Mouse (Mus musculus): ENCODE results near the gene Ugt1a2. TPM values are rescaled to one million over a fixed set of nuclear protein-coding genes. Genes with fewer than 3 reads are reported as not detected.
A peak's percentile ranks its signal among the peaks of the same experiment; 100 is the strongest.

Gene Ugt1a2
- total RNA-seq, 2 experiments from 2014 or later = not detected

- ATAC-seq (replicated peaks; ENCODE audit: low FRiP score, low TSS enrichment, poor library complexity, severe bottlenecking) = peak; percentile 6
Observed at GRCm38 (mm10) chr1:88253540-88253939, 53.1 kb downstream of the Ugt1a2 start.

- ATAC-seq (replicated peaks; ENCODE audit: low FRiP score, low TSS enrichment, poor library complexity, severe bottlenecking) = no peak
Observed at GRCm38 (mm10) chr1:88254793-88255465, 54.5 kb downstream of the Ugt1a2 start.

- no peak for ATAC-seq (replicated peaks; ENCODE audit: low FRiP score, low TSS enrichment, poor library complexity, severe bottlenecking)
Observed at GRCm38 (mm10) chr1:88255466-88255857, 55.1 kb downstream of the Ugt1a2 start.

DNA sequence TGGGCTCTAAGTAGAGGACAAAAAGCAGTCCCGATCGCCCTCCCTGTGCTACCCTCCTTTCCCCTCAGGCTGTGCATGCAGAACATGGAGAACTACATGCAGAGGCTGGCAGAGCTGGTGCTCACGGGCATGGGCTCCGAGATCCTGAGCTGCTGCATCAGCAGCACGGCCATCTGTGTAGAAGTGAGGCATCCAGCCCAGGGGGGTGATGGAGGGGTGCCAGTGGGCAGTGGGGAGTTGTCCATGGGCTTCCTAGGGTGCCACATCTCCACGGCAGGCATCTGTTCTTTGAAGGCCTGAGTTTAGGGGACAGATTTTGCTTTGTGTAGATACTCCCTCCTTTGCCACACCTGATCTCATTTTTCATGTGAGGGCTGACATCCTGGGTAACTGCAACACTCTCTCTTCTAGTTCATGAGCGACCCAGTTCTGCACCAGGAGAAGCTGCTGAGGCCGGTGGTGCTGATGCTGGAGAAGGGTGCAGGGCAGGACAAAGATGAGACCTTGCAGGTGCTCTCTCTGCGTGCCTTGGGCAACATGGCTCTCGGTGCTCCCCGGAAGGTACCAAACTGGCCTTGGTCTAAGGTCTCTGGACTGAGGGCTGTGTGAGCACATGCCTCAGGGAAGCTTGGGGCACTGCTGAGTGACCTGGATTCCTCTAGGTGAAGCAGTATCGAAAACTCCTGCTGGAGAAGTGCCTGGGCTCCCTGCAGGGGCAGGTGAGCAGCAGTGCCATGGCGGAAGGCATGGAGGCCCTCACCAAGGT, 55.8 kb downstream of the Ugt1a2 start:
- no peak for ATAC-seq (replicated peaks; ENCODE audit: low FRiP score, low TSS enrichment, poor library complexity, severe bottlenecking)

DNA sequence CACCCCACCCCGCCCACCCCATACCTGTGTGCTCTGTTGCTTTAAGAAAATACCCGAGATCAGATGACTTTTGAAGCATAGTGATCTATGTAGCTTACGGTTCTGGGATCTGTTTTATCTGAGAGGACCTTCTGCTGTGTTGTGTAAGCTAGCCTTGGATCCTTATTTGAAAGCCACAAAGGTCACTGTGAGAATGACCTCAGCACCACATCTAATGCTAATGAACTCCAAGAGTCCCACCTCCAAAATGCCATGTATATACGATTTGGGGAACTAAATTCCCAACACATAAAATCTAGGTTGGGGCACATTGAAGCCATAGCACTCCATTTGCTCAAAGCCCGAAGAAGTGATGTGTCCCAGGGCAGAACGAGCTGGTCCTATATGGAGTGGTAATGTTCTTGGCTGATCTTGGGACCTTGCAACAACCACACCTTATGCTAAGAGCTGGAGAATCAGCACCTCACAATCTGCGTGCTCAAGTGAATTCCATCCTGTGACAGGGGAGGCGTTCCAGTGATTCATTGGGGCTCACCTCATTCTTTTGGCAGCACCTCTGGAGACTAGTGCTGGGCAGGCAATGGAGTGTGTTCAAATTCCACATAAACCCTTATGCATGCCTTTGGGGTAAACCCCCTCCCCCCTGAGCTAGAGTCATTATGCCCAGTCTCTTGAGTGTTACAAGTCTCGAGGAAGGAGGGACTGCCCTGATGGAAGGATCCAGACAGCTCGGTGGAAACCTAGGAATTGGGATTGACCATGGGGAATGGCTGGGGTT, 56.7 kb downstream of the Ugt1a2 start:
- ATAC-seq (replicated peaks; ENCODE audit: low FRiP score, low TSS enrichment, poor library complexity, severe bottlenecking) = no peak

DNA sequence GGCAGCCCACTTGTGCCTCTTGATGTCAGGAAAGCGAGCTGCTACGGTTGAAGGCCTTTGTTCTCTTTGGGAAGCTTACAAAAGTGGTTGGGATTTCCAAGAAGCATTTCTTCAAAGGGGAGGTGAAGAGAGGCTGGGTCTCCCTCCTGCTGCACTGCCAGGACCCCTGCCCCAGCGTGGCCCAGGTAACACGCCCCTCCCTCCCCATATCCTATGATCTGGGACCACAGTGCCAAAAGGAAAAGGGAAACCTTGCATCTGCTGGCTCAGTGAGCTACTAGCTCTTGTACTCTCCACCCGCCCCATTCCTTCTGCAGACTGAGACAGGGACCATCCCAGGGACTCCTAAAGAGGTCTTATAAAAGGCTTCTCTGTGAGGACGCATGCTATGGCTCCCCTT, 57.3 kb downstream of the Ugt1a2 start:
- no peak for ATAC-seq (replicated peaks; ENCODE audit: low FRiP score, low TSS enrichment, poor library complexity, severe bottlenecking)

- ATAC-seq (replicated peaks; ENCODE audit: low FRiP score, low TSS enrichment, poor library complexity, severe bottlenecking) = no peak
Observed at GRCm38 (mm10) chr1:88258361-88258760, 58.0 kb downstream of the Ugt1a2 start.

DNA sequence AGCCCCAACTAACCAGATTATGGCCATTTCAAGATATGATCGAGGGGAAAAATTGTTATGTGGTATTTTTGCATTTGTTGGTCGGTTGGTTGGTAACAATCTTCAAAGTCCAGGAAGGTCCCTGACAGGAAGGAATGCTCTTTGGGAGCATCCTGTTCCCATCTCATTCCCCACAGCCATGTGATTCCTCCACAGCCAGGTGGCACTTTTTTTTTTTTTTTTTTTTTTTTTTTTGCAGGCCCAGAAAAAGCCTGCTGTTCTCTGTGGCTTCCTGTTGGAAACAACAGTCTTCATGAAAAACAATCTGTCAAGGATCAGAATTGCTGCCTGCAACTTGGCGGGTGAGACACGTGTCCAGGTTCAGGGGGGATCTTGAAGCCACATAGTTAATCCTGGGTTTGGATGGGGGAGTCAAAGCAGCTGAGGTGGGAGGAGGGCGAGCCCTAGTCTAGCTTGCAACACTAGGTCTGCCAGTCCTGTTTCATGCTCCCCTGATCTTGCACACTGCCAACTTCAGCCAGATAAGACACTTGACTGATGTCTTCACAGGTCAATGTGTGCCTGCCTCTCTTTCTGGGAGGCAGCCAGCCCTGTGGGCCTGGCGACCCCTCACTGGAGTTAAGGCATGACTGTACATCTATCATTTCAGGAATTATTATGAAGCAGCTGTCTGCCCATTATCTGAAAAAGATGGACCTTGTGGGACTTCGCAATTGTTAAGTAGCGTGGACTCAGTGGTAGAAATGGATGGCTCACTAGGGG, 58.7 kb downstream of the Ugt1a2 start:
- ATAC-seq (replicated peaks; ENCODE audit: low FRiP score, low TSS enrichment, poor library complexity, severe bottlenecking) = peak; percentile 19

DNA sequence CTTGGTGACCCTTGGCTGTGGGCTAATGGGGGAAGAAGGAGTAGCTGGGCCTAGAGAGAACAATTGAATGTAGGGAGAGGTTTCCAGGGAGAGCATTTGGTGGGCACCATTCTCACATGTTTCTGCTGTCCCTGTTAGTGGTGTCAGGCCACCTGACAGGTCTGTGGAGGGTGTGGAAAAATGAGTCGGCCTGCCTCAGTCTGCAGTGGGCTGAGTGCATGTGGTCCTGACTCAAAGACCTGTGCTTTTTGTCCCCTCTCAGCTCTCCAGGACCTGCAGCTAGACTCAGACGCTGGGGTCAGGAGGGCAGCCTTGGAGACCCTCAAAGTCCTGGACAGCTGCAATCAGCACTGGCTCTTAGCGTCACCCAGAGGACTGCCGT, 59.2 kb downstream of the Ugt1a2 start:
- peak; percentile 1 for ATAC-seq (replicated peaks; ENCODE audit: low FRiP score, low TSS enrichment, poor library complexity, severe bottlenecking)

DNA sequence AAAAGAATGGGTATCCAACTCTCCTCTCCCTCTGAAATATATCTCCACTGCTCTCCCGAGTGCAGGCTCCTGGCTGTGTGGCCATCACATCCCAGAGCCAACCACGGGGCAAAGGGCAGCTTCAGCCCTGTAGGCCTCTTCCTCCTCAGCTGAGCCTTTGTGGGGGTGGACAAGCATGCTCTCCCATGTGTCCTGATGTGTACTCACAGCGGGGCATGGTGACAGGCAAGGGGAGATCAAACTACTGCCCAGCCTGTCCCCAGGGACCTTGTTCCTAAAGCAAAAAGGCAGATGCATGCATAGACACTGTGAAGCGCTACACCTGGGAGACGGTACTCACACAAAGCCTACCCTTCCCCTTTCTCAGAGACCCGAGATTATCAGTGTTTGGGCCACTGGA, 59.7 kb downstream of the Ugt1a2 start:
- ATAC-seq (replicated peaks; ENCODE audit: low FRiP score, low TSS enrichment, poor library complexity, severe bottlenecking) = 0 out of 2 replicates have a peak, but pooled peaks have one; percentile 0

DNA sequence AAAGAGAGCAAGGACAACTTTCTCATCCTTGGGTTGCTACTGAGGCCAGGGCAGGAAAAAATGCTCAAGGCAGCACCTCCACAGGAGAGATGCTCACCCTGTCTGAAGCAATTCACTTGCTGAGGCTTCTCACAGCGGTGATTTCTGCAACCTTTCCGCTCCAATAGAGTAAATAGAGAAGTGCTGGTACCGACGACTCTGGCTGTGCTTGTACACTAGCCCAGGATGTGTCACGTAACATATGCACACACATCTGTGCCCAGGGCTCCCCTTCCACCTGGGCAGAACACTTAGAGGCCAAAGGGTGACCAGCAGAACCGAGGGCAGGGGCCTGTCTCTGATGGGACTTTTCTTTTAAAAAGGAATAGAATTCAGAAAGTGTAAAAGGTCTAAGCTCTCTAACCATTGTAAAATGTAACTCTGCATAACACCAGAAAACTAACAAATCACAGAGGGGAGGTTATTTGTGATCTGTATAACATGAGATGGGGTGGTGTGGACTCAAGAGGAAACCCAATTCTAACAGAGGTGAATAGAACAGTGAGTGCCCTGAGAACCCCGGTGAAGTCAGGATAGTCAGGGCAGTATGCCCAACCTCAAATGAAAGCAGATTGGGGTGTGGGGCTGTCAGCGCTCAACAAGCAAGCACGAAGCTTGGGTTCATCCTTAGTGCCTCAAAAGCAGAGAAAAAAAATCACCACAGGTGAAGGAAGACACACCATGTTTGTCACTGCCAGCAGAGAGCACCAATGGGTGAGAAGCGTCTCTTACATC, 60.4 kb downstream of the Ugt1a2 start:
- peak; percentile 0 for ATAC-seq (replicated peaks; ENCODE audit: low FRiP score, low TSS enrichment, poor library complexity, severe bottlenecking)

DNA sequence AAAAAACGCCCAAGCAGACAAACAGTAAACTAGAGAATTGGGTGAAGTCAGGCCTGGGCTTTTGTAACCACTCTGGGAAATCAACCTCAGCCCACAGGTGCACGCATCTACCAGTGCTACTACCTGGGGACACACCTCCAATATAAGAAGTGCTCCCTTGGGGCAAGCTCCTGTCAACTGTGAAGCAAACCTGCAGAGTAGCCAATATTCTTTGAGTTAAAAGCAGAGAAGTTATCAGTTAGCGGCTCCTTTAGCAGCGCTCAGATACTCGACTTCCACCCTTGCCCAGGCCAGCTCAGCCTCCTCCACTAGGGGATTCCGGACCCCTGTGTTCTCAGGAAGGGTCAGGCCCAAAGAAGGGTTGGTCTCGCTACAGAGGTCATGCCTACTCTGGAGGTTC, 61.3 kb downstream of the Ugt1a2 start:
- peak; percentile 3 for ATAC-seq (replicated peaks; ENCODE audit: low FRiP score, low TSS enrichment, poor library complexity, severe bottlenecking)

DNA sequence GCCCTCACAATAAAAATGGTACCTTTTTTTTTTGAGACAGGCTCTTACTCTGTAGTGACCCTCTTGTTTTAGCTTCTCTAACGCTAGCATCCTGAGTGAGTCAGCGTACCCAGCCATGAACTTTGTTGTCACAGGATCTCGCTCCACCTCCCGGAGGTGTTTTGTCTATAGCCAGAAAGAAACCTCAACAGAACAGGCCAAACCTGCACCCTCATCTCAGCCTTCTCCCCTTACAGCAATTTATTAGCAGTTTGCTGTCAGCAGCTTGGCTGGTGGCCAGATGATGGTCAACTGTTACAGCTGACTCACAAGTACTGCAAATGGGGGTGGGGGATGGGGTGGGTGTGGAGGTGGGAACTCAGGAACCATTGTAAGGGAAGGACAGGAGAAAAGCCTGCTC, 61.9 kb downstream of the Ugt1a2 start:
- no peak for ATAC-seq (replicated peaks; ENCODE audit: low FRiP score, low TSS enrichment, poor library complexity, severe bottlenecking)

DNA sequence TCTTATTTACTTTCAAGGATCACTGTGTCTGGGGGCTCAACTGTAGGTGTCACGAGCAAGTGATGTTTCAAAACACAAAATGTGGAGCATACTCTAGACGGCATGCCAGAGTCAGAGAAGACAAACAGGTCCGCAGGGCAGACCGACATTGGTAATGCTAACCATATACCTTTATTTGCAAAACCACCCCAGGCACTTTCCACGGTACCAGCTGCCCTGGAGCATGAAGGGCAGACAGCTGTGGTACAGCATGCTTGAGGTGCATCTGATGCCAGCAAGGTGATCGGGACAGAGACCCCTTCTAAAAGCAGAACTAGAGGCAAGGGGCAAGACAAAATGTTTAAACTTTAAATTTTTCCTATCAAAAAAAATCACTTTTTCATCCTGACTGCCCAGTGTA, 62.6 kb downstream of the Ugt1a2 start:
- no peak for ATAC-seq (replicated peaks; ENCODE audit: low FRiP score, low TSS enrichment, poor library complexity, severe bottlenecking)

GRCm38 (mm10) chr1:88263778-88264177, 63.4 kb downstream of the Ugt1a2 start:
- ATAC-seq (replicated peaks; ENCODE audit: low FRiP score, low TSS enrichment, poor library complexity, severe bottlenecking) = no peak

GRCm38 (mm10) chr1:88264237-88264868, 64.0 kb downstream of the Ugt1a2 start:
- ATAC-seq (replicated peaks; ENCODE audit: low FRiP score, low TSS enrichment, poor library complexity, severe bottlenecking) = no peak

DNA sequence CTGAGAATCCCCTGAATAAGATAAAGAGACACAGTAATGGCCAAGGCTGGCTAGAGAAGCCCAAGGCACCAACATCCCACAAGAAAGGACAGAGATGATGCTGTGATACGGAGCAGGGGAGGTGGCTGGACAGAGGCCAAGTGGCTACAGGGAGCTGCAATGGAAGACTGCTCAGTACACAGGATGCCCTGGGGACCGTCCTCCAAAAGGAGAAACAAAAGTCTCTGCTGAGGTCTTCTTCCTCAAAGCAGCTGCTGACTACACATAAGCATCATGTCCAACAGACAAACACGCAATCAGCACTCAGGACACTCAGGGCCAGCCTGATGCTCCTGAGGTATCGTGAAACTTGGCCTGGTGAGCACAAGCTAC, 64.5 kb downstream of the Ugt1a2 start:
- ATAC-seq (replicated peaks; ENCODE audit: low FRiP score, low TSS enrichment, poor library complexity, severe bottlenecking) = no peak

GRCm38 (mm10) chr1:88266123-88266522, 65.7 kb downstream of the Ugt1a2 start:
- no peak for ATAC-seq (replicated peaks; ENCODE audit: low FRiP score, low TSS enrichment, poor library complexity, severe bottlenecking)

DNA sequence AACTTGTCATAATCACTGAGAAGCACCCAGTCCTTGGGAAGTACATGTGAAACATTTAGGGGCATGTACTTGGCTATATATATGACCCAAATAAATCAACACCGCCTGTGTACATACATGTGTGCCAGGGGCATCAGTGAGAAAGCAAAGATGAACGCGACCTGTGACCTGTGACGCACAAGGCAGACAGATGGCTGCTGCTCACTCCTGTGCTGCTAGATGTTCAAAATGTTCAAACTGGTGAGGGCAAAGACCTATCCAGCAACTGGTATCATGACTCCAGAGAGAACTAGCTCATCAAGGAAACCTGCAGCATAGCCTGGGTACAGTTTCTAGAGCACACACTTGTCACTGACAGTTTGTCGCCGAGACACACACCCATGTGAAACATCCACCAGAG, 67.1 kb downstream of the Ugt1a2 start:
- ATAC-seq (replicated peaks; ENCODE audit: low FRiP score, low TSS enrichment, poor library complexity, severe bottlenecking) = no peak

Measured in megakaryocyte-erythroid progenitor cell, adult 5-6 weeks (primary cell).